ENCODE assay signal across 29 mouse cellular contexts in genomic region chr1:86397621-86398020, GRCm38 (mm10). TPM values are rescaled to one million over a fixed set of nuclear protein-coding genes. Genes with fewer than 3 reads are reported as not detected.
DNase-seq lines count a peak whose midpoint lies in the region; ATAC-seq and TF ChIP-seq lines count a peak whose summit lies in the region.
"Had no signal": no experiment of that assay in that cellular context is flagged by ENCODE, and none has a peak within 500 bp of the region (broad histone marks: within the 10 kb centered on the region; RNA-seq: fewer than 3 reads in every experiment).

No protein-coding gene starts in this region.

- 0 out of 2 replicates have a peak overlapping the region, but pooled peaks have one; percentile 7 for H3K27ac ChIP-seq in heart, embryonic 10.5 days
- H3K27ac ChIP-seq in stomach, embryonic 15.5 days, result peak overlapping the region; percentile 3; the same call in 1 of the 2 replicates
- no peak overlapping the region for H3K27ac ChIP-seq in stomach, postnatal 0 days (replicated peaks)
- H3K27ac ChIP-seq: forebrain, embryonic 12.5 days; hindbrain, postnatal 0 days; layer of hippocampus, adult 2 months had no signal

- H3K4me1 ChIP-seq in heart, embryonic 10.5 days, result peaks cover 11% of the 10 kb centered on the region
- no peaks in the 10 kb centered on the region for H3K4me1 ChIP-seq in stomach, embryonic 15.5 days
- no peaks in the 10 kb centered on the region; the same call in 1 of the 2 replicates for H3K4me1 ChIP-seq in stomach, postnatal 0 days (replicated peaks; ENCODE audit: control insufficient read depth, insufficient read depth)
- H3K4me1 ChIP-seq: forebrain, embryonic 12.5 days had no signal

- no peak for TF ChIP-seq EP300 in stomach, postnatal 0 days (optimal IDR thresholded peaks at IDR 0.05)

- no peak overlapping the region for H3K4me3 ChIP-seq in heart, embryonic 10.5 days
- H3K4me3 ChIP-seq in stomach, embryonic 15.5 days (replicated peaks), result no peak overlapping the region
- H3K4me3 ChIP-seq in stomach, postnatal 0 days (ENCODE audit: low read depth, low read length), result no peak overlapping the region
- H3K4me3 ChIP-seq: forebrain, embryonic 12.5 days; layer of hippocampus, adult 2 months had no signal

- no peak overlapping the region for H3K4me2 ChIP-seq in stomach, embryonic 15.5 days
- H3K4me2 ChIP-seq in stomach, postnatal 0 days (replicated peaks; ENCODE audit: low read depth), result no peak overlapping the region
- H3K4me2 ChIP-seq: forebrain, embryonic 12.5 days; liver, embryonic 11.5 days had no signal

- no peak for DNase-seq in heart, embryonic 10.5 days (ENCODE audit: low spot score)
- no peak for DNase-seq in heart, postnatal 4 days
- no peak for DNase-seq in stomach, postnatal 0 days (ENCODE audit: low spot score)
- peak; percentile 36 for DNase-seq in lung, postnatal 14 days
- DNase-seq in cerebellum, postnatal 36 days, result no peak
- DNase-seq in cerebellum, adult 11 months, result no peak
- DNase-seq: adrenal gland, postnatal 10 days; cerebellum, adult 11-12 months; cerebellum, postnatal 14 days; gastrocnemius, postnatal 10 days; heart, postnatal 36 days; kidney, adult 18-20 months; kidney, postnatal 10 days; retina, postnatal 1 day; thymus, postnatal 14 days had no signal

- 75% methylated on average over 8 of the region's 8 CpGs for WGBS in heart, embryonic 10.5 days
- WGBS in stomach, embryonic 15.5 days, result 47% methylated on average over 8 of the region's 8 CpGs
- WGBS in stomach, postnatal 0 days, result 52% methylated on average over 8 of the region's 8 CpGs

- no peaks in the 10 kb centered on the region for H3K27me3 ChIP-seq in heart, embryonic 10.5 days (ENCODE audit: insufficient read depth, poor library complexity, severe bottlenecking)
- no peaks in the 10 kb centered on the region for H3K27me3 ChIP-seq in stomach, embryonic 15.5 days (replicated peaks)
- no peaks in the 10 kb centered on the region for H3K27me3 ChIP-seq in stomach, postnatal 0 days (ENCODE audit: control insufficient read depth, insufficient read depth, low read length)
- H3K27me3 ChIP-seq: forebrain, embryonic 12.5 days had no signal

- H3K36me3 ChIP-seq in heart, embryonic 10.5 days, result no peaks in the 10 kb centered on the region
- H3K36me3 ChIP-seq in stomach, embryonic 15.5 days, result no peaks in the 10 kb centered on the region
- H3K36me3 ChIP-seq in stomach, postnatal 0 days (ENCODE audit: control insufficient read depth, insufficient read depth, low read length), result no peaks in the 10 kb centered on the region
- H3K36me3 ChIP-seq: forebrain, embryonic 12.5 days had no signal

- H3K9ac ChIP-seq in stomach, embryonic 15.5 days, result no peak overlapping the region
- no peak overlapping the region for H3K9ac ChIP-seq in stomach, postnatal 0 days (ENCODE audit: low read length)
- H3K9ac ChIP-seq: forebrain, embryonic 12.5 days had no signal

- ATAC-seq in stomach, embryonic 15.5 days (ENCODE audit: insufficient read depth, low FRiP score, low read depth), result no peak
- no peak for ATAC-seq in stomach, postnatal 0 days (ENCODE audit: low FRiP score, low TSS enrichment)
- no peak for ATAC-seq in monocyte, adult 5-6 weeks (replicated peaks; ENCODE audit: insufficient number of reproducible peaks, low FRiP score, low TSS enrichment, poor library complexity, severe bottlenecking)
- ATAC-seq: activated CD4-positive, CD25-positive, alpha-beta regulatory T cell, adult 4 months; hindbrain, postnatal 0 days; midbrain, embryonic 16.5 days had no signal

- no peaks in the 10 kb centered on the region for H3K9me3 ChIP-seq in heart, embryonic 10.5 days
- no peaks in the 10 kb centered on the region for H3K9me3 ChIP-seq in stomach, embryonic 15.5 days
- H3K9me3 ChIP-seq in stomach, postnatal 0 days (ENCODE audit: control insufficient read depth, low read length), result no peaks in the 10 kb centered on the region
- H3K9me3 ChIP-seq: forebrain, embryonic 12.5 days had no signal

- TF ChIP-seq CTCF in stomach, postnatal 0 days (IDR thresholded peaks at IDR 0.05; ENCODE audit: low read depth), result no peak

RNA-seq across cellular contexts. Expression of gene Nmur1, which starts 28.4 kb away (rescaled TPM):
- 0.10 TPM in 1 of 2 replicates, not detected in the other for polyA plus RNA-seq in heart, embryonic 10.5 days (2016; fragmentation: Nextera tagmentation; extraction: Ambion mirVana)
- not detected for total RNA-seq in heart, postnatal 4 days (2021)
- not detected in 2 replicates for polyA plus RNA-seq in stomach, embryonic 15.5 days (2015; fragmentation: Nextera tagmentation; extraction: Ambion mirVana)
- polyA plus RNA-seq in stomach, postnatal 0 days (2015; fragmentation: Nextera tagmentation; extraction: Ambion mirVana), result 0.52 and 0.56 TPM in 2 replicates
- not detected in 3 replicates for total RNA-seq in monocyte, adult 5-6 weeks (2017)
- total RNA-seq: adrenal gland, postnatal 10 days; gastrocnemius, postnatal 10 days; heart, postnatal 36 days; layer of hippocampus, adult 2 months; left cerebral cortex, adult 18-20 months; left cerebral cortex, postnatal 36 days; neutrophil, adult 5-6 weeks had no signal
- polyA plus RNA-seq: forebrain, embryonic 12.5 days; heart, embryonic 14.5 days; liver, embryonic 11.5 days had no signal

RNA-seq across cellular contexts. Expression of gene Tex44, which starts 28.5 kb away (rescaled TPM):
- not detected in 2 replicates for polyA plus RNA-seq in heart, embryonic 10.5 days (2016; fragmentation: Nextera tagmentation; extraction: Ambion mirVana)
- total RNA-seq in heart, postnatal 4 days (2021), result not detected
- not detected in 2 replicates for polyA plus RNA-seq in stomach, embryonic 15.5 days (2015; fragmentation: Nextera tagmentation; extraction: Ambion mirVana)
- not detected in 2 replicates for polyA plus RNA-seq in stomach, postnatal 0 days (2015; fragmentation: Nextera tagmentation; extraction: Ambion mirVana)
- not detected in 3 replicates for total RNA-seq in monocyte, adult 5-6 weeks (2017)
- total RNA-seq: adrenal gland, postnatal 10 days; ES-E14; gastrocnemius, postnatal 10 days; heart, postnatal 36 days; hindbrain, postnatal 0 days; layer of hippocampus, adult 2 months; left cerebral cortex, adult 18-20 months; left cerebral cortex, postnatal 36 days; neutrophil, adult 5-6 weeks had no signal
- polyA plus RNA-seq: activated CD4-positive, CD25-positive, alpha-beta regulatory T cell, adult 4 months; brain, embryonic 14.5 days; forebrain, embryonic 12.5 days; heart, embryonic 14.5 days; hindbrain, postnatal 0 days; liver, embryonic 11.5 days; midbrain, embryonic 16.5 days had no signal

RNA-seq across cellular contexts. Expression of gene Ncl, which starts 38.4 kb away (rescaled TPM):
- 345 and 518 TPM in 2 replicates for polyA plus RNA-seq in heart, embryonic 10.5 days (2016; fragmentation: Nextera tagmentation; extraction: Ambion mirVana)
- total RNA-seq in heart, postnatal 4 days (2021), result 100 to 1,000 TPM; 203 to 206 TPM
- 368 and 423 TPM in 2 replicates for polyA plus RNA-seq in stomach, embryonic 15.5 days (2015; fragmentation: Nextera tagmentation; extraction: Ambion mirVana)
- polyA plus RNA-seq in stomach, postnatal 0 days (2015; fragmentation: Nextera tagmentation; extraction: Ambion mirVana), result 198 and 202 TPM in 2 replicates
- 271 to 340 TPM (median 288 TPM) in 3 replicates for total RNA-seq in monocyte, adult 5-6 weeks (2017)
